Mouse (Mus musculus) lung, postnatal 0 days (tissue): ENCODE data around the gene Mfap3.

Source experiments
- CTCF ChIP-seq: IDR thresholded peaks from 2 replicates; pipeline ENCODE4 v1.5.1; 2016; ENCODE audit warnings: antibody characterized with exemption, mild to moderate bottlenecking
- EP300 ChIP-seq: IDR thresholded peaks from 2 replicates; pipeline ENCODE4 v1.6.1; 2016; ENCODE audit warnings: antibody characterized with exemption, mild to moderate bottlenecking, control low read depth

GRCm38 (mm10) chr11:57529111-57529510 lies 10.6 kb downstream of the Mfap3 start:
- TF ChIP-seq CTCF (no peak), EP300 (no peak)
